Mouse (Mus musculus) midbrain, embryonic 16.5 days (tissue): ENCODE data around the gene Tanc2. TPM values are rescaled to one million over a fixed set of nuclear protein-coding genes. Genes with fewer than 3 reads are reported as not detected.

Experiments
- ATAC-seq: fragments of 200-750 bp; cut with Nextera tagmentation; 2 replicates; pipeline ENCODE4 v1.8.0; 2017; ENCODE audit warnings: moderate TSS enrichment
- H3K27ac ChIP-seq: fragments of 300-500 bp; sonication (generic); 2 replicates; pipeline ENCODE4 v1.5.1; 2014; ENCODE audit warnings: mild to moderate bottlenecking, low read length, mixed read lengths
- H3K27me3 ChIP-seq: fragments of 300-500 bp; sonication (generic); 2 replicates; pipeline ENCODE4 v1.6.1; 2014; ENCODE audit warnings: low read depth, low read length, mixed read lengths; ENCODE audit not compliant: control insufficient read depth, insufficient read depth
- H3K36me3 ChIP-seq: fragments of 300-500 bp; sonication (generic); 2 replicates; pipeline ENCODE4 v1.6.1; 2014; ENCODE audit warnings: mild to moderate bottlenecking, low read length, moderate library complexity, mixed read lengths; ENCODE audit not compliant: control insufficient read depth, insufficient read depth
- H3K4me1 ChIP-seq: fragments of 300-500 bp; sonication (generic); 2 replicates; pipeline ENCODE4 v1.6.1; 2014; ENCODE audit warnings: mild to moderate bottlenecking, low read length, mixed read lengths; ENCODE audit not compliant: control insufficient read depth, insufficient read depth
- H3K4me2 ChIP-seq: fragments of 300-500 bp; sonication (generic); 2 replicates; pipeline ENCODE4 v1.6.1; 2014; ENCODE audit warnings: mild to moderate bottlenecking, low read length, mixed read lengths
- H3K4me3 ChIP-seq: fragments of 300-500 bp; sonication (generic); 2 replicates; pipeline ENCODE4 v1.5.1; 2014; ENCODE audit warnings: low read depth, mild to moderate bottlenecking, low read length, moderate library complexity, mixed read lengths
- H3K9ac ChIP-seq: fragments of 300-500 bp; sonication (generic); 2 replicates; pipeline ENCODE4 v1.6.1; 2014; ENCODE audit warnings: low read depth, low read length, mixed read lengths
- H3K9me3 ChIP-seq: fragments of 300-500 bp; sonication (generic); replicated peaks from 2 replicates; pipeline ENCODE4 v1.6.1; 2014; ENCODE audit warnings: mild to moderate bottlenecking, low read length, mixed read lengths; ENCODE audit not compliant: control insufficient read depth, poor library complexity, severe bottlenecking
- WGBS: fragments of 180-500 bp; shearing (Covaris S2); extraction: QIAGEN DNeasy Blood & Tissue Kit; methylation state at CpG from one replicate; pipeline ENCODE4 v1.1.7; 2014; 5-methylcytosine and 5-hydroxymethylcytosine counted together
- polyA plus RNA-seq: library from polyadenylated mRNA; unstranded; fragments of >200 nt; fragmentation: Nextera tagmentation; extraction: Ambion mirVana; gene quantifications from 2 replicates; pipeline ENCODE4 v1.2.1, GENCODE M21; 2015

Tanc2 gene
- polyA plus RNA-seq, 1 experiment from 2014 or later = 44.9 TPM

DNA sequence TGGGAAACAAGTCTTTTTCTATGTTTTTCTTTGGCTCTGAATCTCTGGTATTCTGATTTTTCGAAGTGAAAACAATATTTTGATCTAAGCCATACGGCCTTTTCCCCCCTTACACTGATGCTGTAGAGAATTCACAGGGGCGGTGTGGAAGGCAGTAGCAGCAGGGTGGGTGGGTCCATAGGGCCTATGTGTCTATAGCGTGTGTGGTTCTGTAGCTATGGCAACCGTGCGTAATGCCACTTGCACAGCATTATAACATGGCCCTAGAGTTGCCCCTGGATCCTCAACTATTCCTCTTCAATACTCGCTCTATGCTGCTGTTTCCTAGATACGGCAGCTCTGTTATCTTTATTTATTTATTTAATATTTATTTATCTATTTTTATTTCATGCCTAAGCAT, 32.5 kb upstream of the Tanc2 start:
- H3K9me3 ChIP-seq = no peaks in the 10 kb centered on the region
- no peak overlapping the region for H3K4me2 ChIP-seq
- ATAC-seq = peak; percentile 90
- H3K36me3 ChIP-seq = no peaks in the 10 kb centered on the region
- H3K27ac ChIP-seq = peak overlapping the region; percentile 75
- peaks cover 12% of the 10 kb centered on the region for H3K4me1 ChIP-seq
- no peaks in the 10 kb centered on the region for H3K27me3 ChIP-seq
- H3K4me3 ChIP-seq = no peak overlapping the region
- 39% methylated on average over 8 of the region's 8 CpGs for WGBS
- no peak overlapping the region for H3K9ac ChIP-seq

DNA sequence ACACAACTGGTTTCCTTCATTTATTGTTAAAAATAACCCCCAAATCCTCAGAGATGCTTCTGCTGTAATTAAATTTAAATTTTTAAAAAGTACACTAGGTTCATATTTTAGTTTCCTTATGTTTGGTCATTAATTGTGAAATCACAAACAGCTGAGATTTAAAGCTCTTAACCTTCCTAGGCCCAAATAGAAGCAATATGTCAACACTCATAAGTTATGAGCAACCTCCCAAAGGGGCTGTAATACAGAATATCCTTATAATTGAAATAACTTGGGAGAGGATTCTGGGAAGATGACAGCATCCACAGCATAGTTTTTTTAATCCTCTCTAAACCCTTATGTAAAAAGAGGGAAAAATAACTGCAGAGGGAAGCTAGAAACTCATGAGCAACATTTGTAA, 31.7 kb upstream of the Tanc2 start:
- Histone ChIP-seq H3K36me3 (no peaks in the 10 kb centered on the region), H3K4me2 (no peak overlapping the region), H3K9me3 (no peaks in the 10 kb centered on the region), H3K27me3 (no peaks in the 10 kb centered on the region), H3K27ac (no peak overlapping the region), H3K4me3 (no peak overlapping the region), H3K9ac (no peak overlapping the region), H3K4me1 (peaks cover 12% of the 10 kb centered on the region)
- ATAC-seq = no peak

DNA sequence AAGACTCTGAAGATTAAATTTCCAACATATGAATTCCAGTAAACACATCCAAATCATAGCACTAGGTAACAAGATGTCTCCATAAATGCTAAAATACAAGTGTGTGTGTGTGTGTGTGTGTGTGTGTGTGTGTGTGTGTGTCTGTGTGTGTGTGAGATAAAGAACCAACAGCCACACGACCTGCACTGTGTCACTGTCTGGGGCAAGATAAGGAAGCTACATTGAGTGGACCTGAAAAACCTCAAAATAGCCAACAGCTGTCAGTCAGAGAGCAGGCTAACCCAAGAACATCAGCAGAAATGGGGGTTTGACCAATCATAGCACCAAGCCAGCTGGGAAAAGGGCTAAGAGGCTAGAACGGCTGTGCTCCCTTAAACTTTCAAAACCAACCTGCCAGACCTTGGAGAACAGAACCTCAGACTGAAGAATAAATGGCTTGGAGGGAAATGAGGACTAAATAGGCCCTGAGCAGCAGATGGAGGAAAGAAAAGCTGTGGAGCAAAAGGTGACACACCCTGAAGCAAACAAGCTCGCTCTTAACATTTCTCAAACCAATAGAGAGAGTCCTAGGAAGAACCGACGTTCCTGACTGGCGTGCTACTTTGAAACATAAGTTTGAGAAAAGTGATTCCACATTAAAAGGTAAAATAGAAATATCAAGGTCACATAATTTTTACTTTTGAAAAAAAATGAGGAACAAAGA, 30.8 kb upstream of the Tanc2 start:
- Histone ChIP-seq H3K27me3 (no peaks in the 10 kb centered on the region), H3K9me3 (no peaks in the 10 kb centered on the region), H3K9ac (no peak overlapping the region), H3K4me1 (peaks cover 12% of the 10 kb centered on the region), H3K27ac (no peak overlapping the region), H3K4me3 (no peak overlapping the region), H3K36me3 (no peaks in the 10 kb centered on the region), H3K4me2 (no peak overlapping the region)
- no peak for ATAC-seq
- 84% methylated on average over 6 of the region's 6 CpGs for WGBS

DNA sequence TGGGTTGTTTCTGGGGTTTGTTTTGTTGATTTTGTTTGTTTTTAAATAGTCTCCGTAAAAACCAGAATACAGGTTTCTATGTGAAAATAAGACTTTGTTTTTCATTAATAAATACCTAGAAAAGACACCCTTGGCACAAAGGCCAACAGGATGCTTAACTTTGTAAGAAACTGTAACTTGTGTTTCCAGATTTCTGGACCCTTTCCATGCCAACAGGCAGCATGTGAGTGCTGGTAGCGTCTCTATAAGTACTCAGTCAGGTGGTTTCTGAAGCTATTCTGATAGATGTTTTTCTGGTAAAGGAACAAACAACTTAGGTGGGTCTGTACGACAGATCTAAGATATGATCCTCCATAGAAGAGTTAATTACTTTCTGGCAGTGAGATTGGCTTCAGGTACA, 26.2 kb upstream of the Tanc2 start:
- H3K4me2 ChIP-seq = no peak overlapping the region
- WGBS = 89% methylated on average over 3 of the region's 3 CpGs

DNA sequence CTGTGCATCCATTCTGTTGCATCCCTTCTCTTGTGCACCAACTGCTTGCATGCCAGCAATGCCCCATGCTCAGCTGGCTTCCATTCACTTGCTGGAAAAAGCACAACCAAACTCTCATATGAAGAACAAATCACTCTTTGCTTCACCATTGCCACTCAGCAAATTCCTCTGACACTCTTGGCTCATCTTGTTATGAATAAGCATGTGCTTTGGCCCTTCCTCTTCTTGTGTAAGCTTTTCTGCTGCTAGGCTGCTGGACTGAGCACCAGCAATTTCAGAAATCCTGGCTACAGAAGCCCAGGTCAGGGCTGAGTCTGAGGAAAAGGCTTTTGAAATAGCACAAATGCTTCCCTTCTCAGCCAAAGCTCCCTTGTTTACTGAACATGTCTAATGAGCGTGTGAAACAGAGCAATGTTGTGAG, 22.6 kb upstream of the Tanc2 start:
- H3K9me3 ChIP-seq = no peaks in the 10 kb centered on the region
- H3K4me1 ChIP-seq = peaks cover 4% of the 10 kb centered on the region; the same call in 1 of the 2 replicates
- ATAC-seq = no peak
- no peak overlapping the region for H3K4me3 ChIP-seq
- 65% methylated on average over 1 of the region's 1 CpGs for WGBS
- peak overlapping the region; percentile 6; the same call in 1 of the 2 replicates for H3K27ac ChIP-seq
- H3K4me2 ChIP-seq = no peak overlapping the region
- no peaks in the 10 kb centered on the region for H3K27me3 ChIP-seq
- H3K9ac ChIP-seq = no peak overlapping the region
- H3K36me3 ChIP-seq = no peaks in the 10 kb centered on the region

More for the DNA sequence above, 26.2 kb upstream of the Tanc2 start:
- H3K27ac ChIP-seq = no peak overlapping the region
- H3K36me3 ChIP-seq = no peaks in the 10 kb centered on the region
- no peak overlapping the region for H3K9ac ChIP-seq
- H3K27me3 ChIP-seq = no peaks in the 10 kb centered on the region
- ATAC-seq = no peak
- H3K9me3 ChIP-seq = no peaks in the 10 kb centered on the region
- H3K4me1 ChIP-seq = peaks cover 4% of the 10 kb centered on the region; the same call in 1 of the 2 replicates
- H3K4me3 ChIP-seq = no peak overlapping the region

DNA sequence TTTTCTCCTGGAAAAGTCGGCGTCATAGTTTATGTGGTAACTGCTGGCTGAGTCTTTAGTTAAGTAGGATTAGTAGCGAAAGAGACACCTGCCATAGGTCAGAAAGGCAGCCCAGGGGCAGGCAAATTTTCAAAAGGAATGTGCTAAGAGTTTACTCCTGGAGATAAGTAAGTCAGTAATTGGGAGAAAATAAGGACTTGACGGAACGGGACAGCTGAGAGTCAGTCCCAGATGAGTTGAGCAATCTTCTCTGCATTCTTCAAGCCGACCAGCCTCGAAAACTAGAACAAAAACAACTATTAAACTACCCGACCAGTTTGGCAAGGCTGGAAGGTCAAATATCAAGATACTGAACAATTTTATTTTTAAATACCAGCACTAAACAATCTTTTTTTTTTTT, 17.8 kb upstream of the Tanc2 start:
- 64% methylated on average over 8 of the region's 8 CpGs for WGBS
- Histone ChIP-seq H3K9me3 (no peaks in the 10 kb centered on the region), H3K4me2 (no peak overlapping the region), H3K27ac (no peak overlapping the region), H3K27me3 (no peaks in the 10 kb centered on the region), H3K4me1 (peaks cover 4% of the 10 kb centered on the region; the same call in 1 of the 2 replicates), H3K36me3 (no peaks in the 10 kb centered on the region), H3K9ac (no peak overlapping the region), H3K4me3 (no peak overlapping the region)
- ATAC-seq = no peak

DNA sequence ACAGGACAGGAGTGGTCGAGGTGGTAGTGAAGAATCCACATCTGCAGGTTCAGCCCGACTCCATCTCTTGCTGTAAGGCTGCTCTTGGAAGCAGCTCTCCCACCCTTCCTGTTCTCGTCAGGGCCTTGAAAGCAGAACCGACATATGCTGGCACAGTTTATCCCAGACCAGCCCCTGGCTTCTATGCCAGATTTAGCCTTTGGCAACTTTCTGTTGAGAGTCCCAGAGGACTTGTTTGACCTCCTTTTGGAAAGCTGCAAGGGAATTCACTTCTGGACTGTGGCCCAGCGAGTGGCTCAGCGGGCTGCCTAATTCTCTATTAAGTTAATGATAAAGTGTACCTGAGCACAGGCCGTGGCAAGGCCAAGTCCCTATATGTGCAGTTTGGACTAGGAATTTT, 15.5 kb upstream of the Tanc2 start:
- no peak overlapping the region for H3K4me3 ChIP-seq
- WGBS = 60% methylated on average over 7 of the region's 7 CpGs
- no peak for ATAC-seq

DNA sequence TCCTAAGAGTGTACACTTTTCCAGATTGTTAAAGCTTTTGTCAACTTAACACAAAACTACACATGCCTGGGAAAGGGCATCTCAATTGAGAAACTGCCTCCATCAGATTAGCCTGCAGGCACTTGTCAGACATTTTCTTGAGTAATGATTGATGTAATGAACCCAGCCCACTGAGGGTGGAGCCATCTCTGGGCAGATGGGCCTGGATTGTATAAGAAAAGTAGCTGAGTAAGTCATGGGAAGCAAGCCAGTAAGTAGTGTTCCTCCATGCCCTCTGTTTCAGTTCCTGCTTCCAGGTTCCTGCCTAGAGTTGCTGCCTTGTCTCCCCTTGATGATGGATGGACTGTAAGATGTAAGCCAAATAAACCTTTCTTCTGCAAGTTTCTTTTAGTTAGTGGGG, 12.6 kb upstream of the Tanc2 start:
- no peak overlapping the region for H3K4me2 ChIP-seq
- no peak overlapping the region for H3K4me3 ChIP-seq
- peaks cover 4% of the 10 kb centered on the region; the same call in 1 of the 2 replicates for H3K9me3 ChIP-seq
- H3K27ac ChIP-seq = no peak overlapping the region
- H3K9ac ChIP-seq = no peak overlapping the region
- ATAC-seq = no peak
- H3K36me3 ChIP-seq = no peaks in the 10 kb centered on the region
- no peaks in the 10 kb centered on the region for H3K4me1 ChIP-seq
- no peaks in the 10 kb centered on the region for H3K27me3 ChIP-seq

More for the DNA sequence above, 15.5 kb upstream of the Tanc2 start:
- Histone ChIP-seq H3K9me3 (no peaks in the 10 kb centered on the region), H3K27me3 (no peaks in the 10 kb centered on the region), H3K9ac (no peak overlapping the region), H3K27ac (no peak overlapping the region), H3K4me2 (no peak overlapping the region), H3K36me3 (no peaks in the 10 kb centered on the region), H3K4me1 (no peaks in the 10 kb centered on the region)

DNA sequence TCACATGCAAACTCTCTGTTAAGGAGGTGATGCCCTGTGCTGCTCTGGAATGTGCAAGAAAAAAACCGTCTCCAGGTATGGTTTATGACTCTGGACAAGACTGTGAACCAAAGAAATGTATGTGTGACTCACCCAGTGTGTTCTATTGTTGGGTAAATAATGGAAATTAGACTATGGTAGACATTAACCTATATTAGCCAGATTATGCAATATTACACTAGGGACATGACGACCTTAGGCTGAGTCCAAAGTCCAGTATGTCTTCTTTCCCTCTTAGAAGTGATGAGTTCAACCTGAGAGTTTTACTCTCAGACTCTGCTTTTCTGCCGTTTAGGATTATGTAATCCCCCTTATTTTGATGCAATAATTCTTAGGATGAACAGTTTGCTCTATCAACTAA, 7.8 kb upstream of the Tanc2 start:
- Histone ChIP-seq H3K36me3 (no peaks in the 10 kb centered on the region), H3K9ac (no peak overlapping the region), H3K27me3 (no peaks in the 10 kb centered on the region), H3K4me2 (no peak overlapping the region), H3K4me3 (no peak overlapping the region), H3K9me3 (peaks cover 4% of the 10 kb centered on the region; the same call in 1 of the 2 replicates), H3K27ac (no peak overlapping the region), H3K4me1 (no peaks in the 10 kb centered on the region)
- no peak for ATAC-seq
- WGBS = 93% methylated on average over 3 of the region's 3 CpGs
